Mouse (Mus musculus): Measurements from ENCODE around the gene Zfp445. TPM values are rescaled to one million over a fixed set of nuclear protein-coding genes. Genes with fewer than 3 reads are reported as not detected.
A peak's percentile ranks its signal among the peaks of the same experiment; 100 is the strongest.

Gene Zfp445
- polyA plus RNA-seq (2015; fragmentation: Nextera tagmentation; extraction: Ambion mirVana), result 61.4 and 63.9 TPM in 2 replicates

DNA sequence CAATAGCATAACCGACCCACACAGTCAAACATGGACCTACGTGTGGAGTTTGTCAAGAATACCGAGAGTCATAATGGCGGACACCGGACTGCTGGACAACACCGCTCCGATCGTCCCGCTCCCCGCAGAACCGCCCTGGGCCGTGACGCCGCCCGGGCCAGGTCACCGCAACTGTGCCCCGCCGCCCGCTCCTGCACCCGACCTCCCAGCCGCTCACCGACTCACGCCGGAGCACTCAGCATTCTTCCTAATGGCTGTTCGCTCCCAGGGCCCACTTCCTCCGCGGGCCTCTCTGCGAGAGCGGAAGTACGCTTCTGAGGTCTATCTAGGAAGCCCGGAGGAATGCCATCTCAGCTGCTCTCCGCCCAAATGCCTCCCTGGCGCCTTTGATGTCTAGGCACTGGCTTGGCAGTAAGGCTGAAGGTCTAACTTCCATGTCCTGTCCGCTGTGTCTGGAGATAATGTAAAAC, at the start of gene Zfp445:
Gene Zfp445, minus strand, starts transcription at position 310 of the 470 bp plus-strand sequence.
- peak within 1 kb of the TSS; percentile 55 for H3K4me2 ChIP-seq (replicated peaks)
- ATAC-seq (ENCODE audit: insufficient number of reproducible peaks, low FRiP score, low TSS enrichment, low read depth), result peak; percentile 90
- H3K4me1 ChIP-seq, result peaks cover 15% of the 10 kb centered on the region
- peak within 1 kb of the TSS; percentile 77 for H3K9ac ChIP-seq
- H3K4me3 ChIP-seq (replicated peaks), result peak within 1 kb of the TSS; percentile 87
- peak within 1 kb of the TSS; percentile 77 for H3K27ac ChIP-seq (replicated peaks)
- WGBS, result 1% methylated on average over 34 of the region's 34 CpGs
- no peaks in the 10 kb centered on the region for H3K9me3 ChIP-seq (replicated peaks)
- H3K27me3 ChIP-seq, result no peaks in the 10 kb centered on the region
- peaks cover 18% of the 10 kb centered on the region for H3K36me3 ChIP-seq

- Histone ChIP-seq H3K9ac (peak overlapping the region; percentile 39), H3K27ac (replicated peaks) (no peak overlapping the region), H3K4me3 (replicated peaks) (peak overlapping the region; percentile 52), H3K36me3 (no peaks in the 10 kb centered on the region), H3K4me2 (replicated peaks) (peak overlapping the region; percentile 64), H3K27me3 (no peaks in the 10 kb centered on the region), H3K9me3 (replicated peaks) (no peaks in the 10 kb centered on the region), H3K4me1 (peaks cover 7% of the 10 kb centered on the region; the same call in 1 of the 2 replicates)
- ATAC-seq (ENCODE audit: insufficient number of reproducible peaks, low FRiP score, low TSS enrichment, low read depth), result peak; percentile 79
- WGBS, result 10% methylated on average over 32 of the region's 32 CpGs
These were observed 37.1 kb upstream of the Zfp445 start for GRCm38 (mm10) chr9:122902717-122903535.

- Histone ChIP-seq H3K27me3 (no peaks in the 10 kb centered on the region), H3K27ac (replicated peaks) (no peak overlapping the region), H3K36me3 (peaks cover 5% of the 10 kb centered on the region), H3K4me2 (replicated peaks) (no peak overlapping the region), H3K9me3 (replicated peaks) (peaks cover under 1% of the 10 kb centered on the region; the same call in 1 of the 2 replicates), H3K4me1 (peaks cover 7% of the 10 kb centered on the region; the same call in 1 of the 2 replicates), H3K4me3 (replicated peaks) (no peak overlapping the region), H3K9ac (no peak overlapping the region)
- no peak for ATAC-seq (ENCODE audit: insufficient number of reproducible peaks, low FRiP score, low TSS enrichment, low read depth)
- WGBS, result 92% methylated on average over 2 of the region's 2 CpGs
These were observed 35.2 kb upstream of the Zfp445 start for GRCm38 (mm10) chr9:122901047-122901446.

- Histone ChIP-seq H3K4me2 (replicated peaks) (peak overlapping the region; percentile 66), H3K4me3 (replicated peaks) (peak overlapping the region; percentile 66), H3K4me1 (peaks cover 8% of the 10 kb centered on the region; the same call in 1 of the 2 replicates), H3K27me3 (no peaks in the 10 kb centered on the region), H3K9ac (peak overlapping the region; percentile 62), H3K36me3 (no peaks in the 10 kb centered on the region), H3K9me3 (replicated peaks) (no peaks in the 10 kb centered on the region), H3K27ac (replicated peaks) (peak overlapping the region; percentile 49; the same call in 1 of the 2 replicates)
- no peak for ATAC-seq (ENCODE audit: insufficient number of reproducible peaks, low FRiP score, low TSS enrichment, low read depth)
- 6% methylated on average over 54 of the region's 54 CpGs for WGBS
These were observed 20.8 kb upstream of the Zfp445 start for GRCm38 (mm10) chr9:122886372-122887179.

DNA sequence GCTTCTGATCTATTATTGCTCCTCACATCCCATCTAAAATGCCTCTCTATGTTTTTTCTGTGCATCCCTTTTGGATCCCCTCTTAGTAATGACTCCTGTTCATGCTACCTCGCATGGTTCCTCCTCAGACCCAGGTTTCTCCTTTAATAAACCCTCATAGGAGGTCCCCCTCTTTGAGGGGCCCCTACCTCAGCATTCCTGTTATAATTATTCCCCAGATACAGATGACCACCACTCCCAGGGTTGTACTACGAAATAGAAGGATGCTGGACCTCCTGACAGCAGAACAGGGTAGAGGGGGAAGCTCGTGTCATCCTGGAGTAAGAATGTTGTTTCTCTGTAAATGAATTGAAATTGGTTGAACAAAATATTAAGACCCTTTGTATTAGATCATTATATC, 19.6 kb upstream of the Zfp445 start, which contains the start of gene Zkscan7:
Gene Zkscan7, plus strand, starts transcription at position 301 of the 400 bp plus-strand sequence.
- WGBS, result 81% methylated on average over 3 of the region's 3 CpGs
- ATAC-seq (ENCODE audit: insufficient number of reproducible peaks, low FRiP score, low TSS enrichment, low read depth), result no peak
- Histone ChIP-seq H3K4me2 (replicated peaks) (peak within 1 kb of the TSS; percentile 66), H3K27ac (replicated peaks) (no peak within 1 kb of the TSS), H3K4me1 (peaks cover 8% of the 10 kb centered on the region; the same call in 1 of the 2 replicates), H3K9me3 (replicated peaks) (no peaks in the 10 kb centered on the region), H3K36me3 (no peaks in the 10 kb centered on the region), H3K27me3 (no peaks in the 10 kb centered on the region), H3K9ac (no peak within 1 kb of the TSS), H3K4me3 (replicated peaks) (peak within 1 kb of the TSS; percentile 66)

DNA sequence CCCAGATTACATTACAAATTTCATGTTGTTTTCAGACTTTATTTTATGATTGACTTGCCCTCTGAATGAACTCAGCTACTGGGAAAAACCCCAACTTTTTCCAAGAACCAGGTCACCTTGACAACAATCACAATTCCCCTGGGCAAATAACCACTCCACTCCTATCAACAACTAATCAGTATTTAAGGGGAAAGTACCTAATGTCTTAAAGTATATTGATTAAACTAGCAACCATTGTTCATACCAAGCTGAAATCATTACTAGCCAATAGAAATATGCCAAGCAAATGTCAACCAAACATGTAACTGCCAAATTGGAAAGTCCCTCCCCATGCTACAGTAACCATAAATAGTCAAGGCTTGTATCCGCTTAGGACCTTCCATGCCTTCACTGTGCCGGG, 9.3 kb upstream of the Zfp445 start:
- Histone ChIP-seq H3K9me3 (replicated peaks) (no peaks in the 10 kb centered on the region), H3K27me3 (no peaks in the 10 kb centered on the region), H3K4me1 (no peaks in the 10 kb centered on the region), H3K9ac (no peak overlapping the region), H3K4me3 (replicated peaks) (no peak overlapping the region), H3K4me2 (replicated peaks) (no peak overlapping the region), H3K27ac (replicated peaks) (no peak overlapping the region), H3K36me3 (no peaks in the 10 kb centered on the region)
- no peak for ATAC-seq (ENCODE audit: insufficient number of reproducible peaks, low FRiP score, low TSS enrichment, low read depth)
- WGBS, result 91% methylated on average over 2 of the region's 2 CpGs

GRCm38 (mm10) chr9:122874653-122875052, 8.8 kb upstream of the Zfp445 start:
- no peak for ATAC-seq (ENCODE audit: insufficient number of reproducible peaks, low FRiP score, low TSS enrichment, low read depth)
- Histone ChIP-seq H3K4me1 (no peaks in the 10 kb centered on the region), H3K36me3 (no peaks in the 10 kb centered on the region), H3K27ac (replicated peaks) (no peak overlapping the region), H3K4me2 (replicated peaks) (no peak overlapping the region), H3K4me3 (replicated peaks) (no peak overlapping the region), H3K9me3 (replicated peaks) (no peaks in the 10 kb centered on the region), H3K9ac (no peak overlapping the region), H3K27me3 (no peaks in the 10 kb centered on the region)
- 68% methylated on average over 1 of the region's 1 CpGs for WGBS

DNA sequence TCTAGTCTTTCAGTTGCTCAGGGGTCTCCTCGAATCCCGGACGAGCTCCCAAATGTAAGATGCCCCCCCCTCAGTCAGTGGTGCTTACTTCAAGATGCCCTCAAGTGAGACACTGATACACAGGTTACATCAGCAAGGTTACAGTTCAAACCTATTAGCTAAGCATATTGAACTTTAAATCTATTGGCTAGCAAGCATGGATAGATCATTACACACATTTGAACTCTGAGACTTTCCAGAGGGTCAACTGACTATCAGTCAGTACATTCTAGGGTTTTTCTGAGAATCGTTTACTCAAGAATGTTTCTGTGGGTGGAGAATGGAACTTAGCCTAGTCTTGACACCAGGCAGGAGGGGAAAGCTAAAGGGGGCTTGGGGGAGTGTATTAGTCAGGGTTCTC, 6.8 kb upstream of the Zfp445 start:
- no peaks in the 10 kb centered on the region for H3K36me3 ChIP-seq
- ATAC-seq (ENCODE audit: insufficient number of reproducible peaks, low FRiP score, low TSS enrichment, low read depth), result no peak

DNA sequence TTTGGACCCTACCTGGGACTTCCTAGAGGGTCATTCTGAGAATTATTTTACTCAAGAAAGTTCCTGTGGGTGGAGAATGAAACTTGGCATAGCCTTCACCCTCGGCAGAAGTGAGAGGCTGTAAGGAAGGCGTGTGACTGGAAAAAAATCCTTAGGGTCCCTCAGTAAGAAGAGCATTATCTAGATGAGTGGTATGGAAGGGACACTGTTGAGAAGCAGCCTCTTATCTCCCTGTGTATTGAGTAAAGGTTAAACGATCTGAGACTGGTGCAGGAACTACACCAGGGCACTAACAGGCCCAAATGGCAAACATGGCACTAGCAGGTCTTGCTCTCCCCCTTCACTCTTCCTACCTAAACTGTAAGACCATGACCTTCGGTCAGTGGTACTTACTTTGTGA, 386 bp upstream of the Zfp445 start:
- peaks cover 14% of the 10 kb centered on the region for H3K36me3 ChIP-seq
- no peak overlapping the region for H3K27ac ChIP-seq (replicated peaks)
- H3K9ac ChIP-seq, result no peak overlapping the region
- H3K4me3 ChIP-seq (replicated peaks), result peak overlapping the region; percentile 87
- H3K27me3 ChIP-seq, result no peaks in the 10 kb centered on the region
- peaks cover 15% of the 10 kb centered on the region for H3K4me1 ChIP-seq
- peak overlapping the region; percentile 51 for H3K4me2 ChIP-seq (replicated peaks)
- WGBS, result 74% methylated on average over 4 of the region's 4 CpGs
- no peaks in the 10 kb centered on the region for H3K9me3 ChIP-seq (replicated peaks)
- no peak for ATAC-seq (ENCODE audit: insufficient number of reproducible peaks, low FRiP score, low TSS enrichment, low read depth)

More for the DNA sequence above, 6.8 kb upstream of the Zfp445 start:
- no peak overlapping the region for H3K4me2 ChIP-seq (replicated peaks)
- H3K4me1 ChIP-seq, result no peaks in the 10 kb centered on the region
- 76% methylated on average over 4 of the region's 4 CpGs for WGBS
- H3K27ac ChIP-seq (replicated peaks), result no peak overlapping the region
- H3K9ac ChIP-seq, result no peak overlapping the region
- H3K4me3 ChIP-seq (replicated peaks), result no peak overlapping the region
- H3K27me3 ChIP-seq, result no peaks in the 10 kb centered on the region
- H3K9me3 ChIP-seq (replicated peaks), result no peaks in the 10 kb centered on the region

DNA sequence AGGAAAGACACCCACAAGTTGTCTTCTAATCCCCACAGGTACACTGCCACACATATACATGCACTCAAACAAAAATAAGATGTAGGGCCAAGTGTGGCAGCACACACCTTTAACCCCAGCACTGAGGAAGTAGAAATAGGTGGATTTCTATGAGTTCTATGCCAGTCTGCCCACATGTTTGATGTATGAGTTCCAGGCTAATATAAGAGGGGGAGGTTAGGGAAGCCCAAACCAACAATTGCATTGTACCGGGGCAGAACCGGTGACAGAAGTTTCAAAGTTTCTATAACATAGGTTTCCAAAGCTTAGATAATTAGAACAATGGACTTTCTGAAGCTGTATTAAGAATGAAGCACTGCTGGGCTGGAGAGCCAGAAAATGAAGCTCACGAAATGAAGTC, 958 bp downstream of the Zfp445 start:
- Histone ChIP-seq H3K9ac (no peak overlapping the region), H3K36me3 (peaks cover 27% of the 10 kb centered on the region), H3K4me1 (peaks cover 15% of the 10 kb centered on the region), H3K27ac (replicated peaks) (no peak overlapping the region), H3K4me3 (replicated peaks) (peak overlapping the region; percentile 87), H3K4me2 (replicated peaks) (peak overlapping the region; percentile 55), H3K9me3 (replicated peaks) (peaks cover 5% of the 10 kb centered on the region; the same call in 1 of the 2 replicates), H3K27me3 (no peaks in the 10 kb centered on the region)
- 53% methylated on average over 3 of the region's 3 CpGs for WGBS
- ATAC-seq (ENCODE audit: insufficient number of reproducible peaks, low FRiP score, low TSS enrichment, low read depth), result no peak

GRCm38 (mm10) chr9:122863731-122864130, 2.1 kb downstream of the Zfp445 start:
- Histone ChIP-seq H3K27ac (replicated peaks) (no peak overlapping the region), H3K36me3 (peaks cover 38% of the 10 kb centered on the region), H3K4me3 (replicated peaks) (no peak overlapping the region), H3K9ac (no peak overlapping the region), H3K4me2 (replicated peaks) (no peak overlapping the region), H3K27me3 (no peaks in the 10 kb centered on the region), H3K9me3 (replicated peaks) (peaks cover 10% of the 10 kb centered on the region; the same call in 1 of the 2 replicates), H3K4me1 (peaks cover 15% of the 10 kb centered on the region)
- 90% methylated on average over 2 of the region's 2 CpGs for WGBS
- ATAC-seq (ENCODE audit: insufficient number of reproducible peaks, low FRiP score, low TSS enrichment, low read depth), result no peak

Data from embryonic facial prominence, embryonic 15.5 days (tissue).